Mouse (Mus musculus): Measurements from ENCODE around the gene Fam205a2.
"Not testable (repeated sequence)": the region's sequence is repeated elsewhere in the genome, so short reads cannot be mapped to it uniquely, and the experiment has no call there.

Gene Fam205a2

DNA sequence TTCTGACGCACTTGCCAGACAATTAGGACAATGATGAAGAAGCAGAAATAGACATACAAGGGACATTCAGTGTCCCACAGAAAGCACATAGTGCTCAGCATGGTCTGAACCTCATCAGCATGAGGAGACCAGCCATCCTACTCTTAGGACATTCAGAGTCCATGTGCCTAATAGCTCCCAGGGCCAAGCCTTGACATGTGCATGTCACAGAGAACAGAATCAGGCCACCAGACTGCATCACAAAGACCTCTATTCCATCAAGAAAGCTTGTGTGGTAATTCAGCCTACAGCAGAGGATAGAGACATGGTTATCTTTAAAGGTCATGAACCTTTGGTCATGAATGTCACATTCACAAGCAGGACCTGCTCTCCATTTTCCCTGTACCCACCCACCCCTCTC is at the start of gene Fam205a2:
Gene Fam205a2, minus strand, starts transcription at position 101 of the 400 bp plus-strand sequence.
- not testable (repeated sequence) for DNase-seq (ENCODE audit: low read depth, low spot score)
